ENCODE assay signal across 13 mouse cellular contexts in genomic region chr14:27379404-27379803, GRCm38 (mm10). TPM values are rescaled to one million over a fixed set of nuclear protein-coding genes. Genes with fewer than 3 reads are reported as not detected.
DNase-seq lines count a peak whose midpoint lies in the region; ATAC-seq and TF ChIP-seq lines count a peak whose summit lies in the region.
"Had no signal": no experiment of that assay in that cellular context is flagged by ENCODE, and none has a peak within 500 bp of the region (broad histone marks: within the 10 kb centered on the region; RNA-seq: fewer than 3 reads in every experiment).

No protein-coding gene starts in this region.

- TF ChIP-seq POLR2A in bone marrow, adult 2 months (IDR thresholded peaks at IDR 0.05; ENCODE audit: borderline replicate concordance, control insufficient read depth, low read depth, low read length), result peak; percentile 53; the same call in 1 of the 2 replicates

- H3K27ac ChIP-seq in bone marrow, adult 2 months (ENCODE audit: control insufficient read depth, insufficient read depth, low read depth, low read length, poor library complexity), result peak overlapping the region; percentile 96
- H3K27ac ChIP-seq in midbrain, embryonic 16.5 days (ENCODE audit: low read length), result no peak overlapping the region
- H3K27ac ChIP-seq: forebrain, embryonic 10.5 days; left cerebral cortex, adult 2 months had no signal

- no peak for ATAC-seq in midbrain, embryonic 16.5 days

- 2% methylated on average over 12 of the region's 12 CpGs for WGBS in bone marrow, adult 2 months
- 85% methylated on average over 12 of the region's 12 CpGs for WGBS in midbrain, embryonic 16.5 days

- H3K4me1 ChIP-seq in E14TG2a.4 (replicated peaks; ENCODE audit: low read depth, low read length), result peaks cover 37% of the 10 kb centered on the region
- H3K4me1 ChIP-seq in bone marrow, adult 2 months (ENCODE audit: control insufficient read depth, insufficient read depth, low read length), result peaks cover 2% of the 10 kb centered on the region; the same call in 1 of the 2 replicates
- H3K4me1 ChIP-seq in midbrain, embryonic 16.5 days (ENCODE audit: control insufficient read depth, insufficient read depth, low read length), result no peaks in the 10 kb centered on the region
- H3K4me1 ChIP-seq: forebrain, embryonic 10.5 days had no signal

- no peak for TF ChIP-seq CTCF in E14TG2a.4 (conservative IDR thresholded peaks at IDR 0.05; ENCODE audit: low read length)
- TF ChIP-seq CTCF in bone marrow, adult 2 months (IDR thresholded peaks at IDR 0.05; ENCODE audit: control insufficient read depth, insufficient read depth, low read length), result no peak

- no peak overlapping the region for H3K9ac ChIP-seq in midbrain, embryonic 16.5 days (ENCODE audit: low read depth, low read length)

- peak; percentile 42 for DNase-seq in kidney, postnatal 14 days
- peak; percentile 76 for DNase-seq in lung, postnatal 36 days
- DNase-seq in cerebellum, adult 9-11 months, result no peak
- DNase-seq in frontal cortex, postnatal 36 days (ENCODE audit: low spot score in 2 of 2), result no peak
- DNase-seq: cerebellum, postnatal 10 days; right cerebral cortex, postnatal 14 days; thymus, postnatal 36 days had no signal

- 0 out of 2 replicates have a peak overlapping the region, but pooled peaks have one; percentile 17 for H3K4me3 ChIP-seq in E14TG2a.4 (replicated peaks; ENCODE audit: low read length)
- peak overlapping the region; percentile 98 for H3K4me3 ChIP-seq in bone marrow, adult 2 months (replicated peaks; ENCODE audit: control insufficient read depth, low read depth, low read length)
- no peak overlapping the region for H3K4me3 ChIP-seq in midbrain, embryonic 16.5 days (ENCODE audit: low read depth, low read length)
- H3K4me3 ChIP-seq: forebrain, embryonic 10.5 days; left cerebral cortex, adult 2 months; myocyte had no signal

- peaks cover 7% of the 10 kb centered on the region; the same call in 1 of the 2 replicates for H3K36me3 ChIP-seq in E14TG2a.4 (ENCODE audit: insufficient read depth, low read length)
- H3K36me3 ChIP-seq in midbrain, embryonic 16.5 days (ENCODE audit: control insufficient read depth, insufficient read depth, low read length), result no peaks in the 10 kb centered on the region
- H3K36me3 ChIP-seq: forebrain, embryonic 10.5 days had no signal

- H3K27me3 ChIP-seq in E14TG2a.4 (ENCODE audit: insufficient read depth, low read length), result no peaks in the 10 kb centered on the region
- no peaks in the 10 kb centered on the region for H3K27me3 ChIP-seq in midbrain, embryonic 16.5 days (ENCODE audit: control insufficient read depth, insufficient read depth, low read depth, low read length)

- H3K9me3 ChIP-seq in E14TG2a.4 (ENCODE audit: low read length), result no peaks in the 10 kb centered on the region
- no peaks in the 10 kb centered on the region for H3K9me3 ChIP-seq in midbrain, embryonic 16.5 days (replicated peaks; ENCODE audit: control insufficient read depth, low read length, poor library complexity, severe bottlenecking)
- H3K9me3 ChIP-seq: forebrain, embryonic 10.5 days had no signal

- no peak overlapping the region for H3K4me2 ChIP-seq in midbrain, embryonic 16.5 days (ENCODE audit: low read length)

RNA-seq across cellular contexts. Expression of gene Fam208a, which starts 49.2 kb away (rescaled TPM):
- 8.3 and 10.1 TPM in 2 replicates for polyA plus RNA-seq in bone marrow, adult 2 months (2011; ENCODE audit: insufficient read depth, insufficient read length, low replicate concordance, missing spikeins)
- 15.0 and 18.1 TPM in 2 replicates for polyA plus RNA-seq in midbrain, embryonic 16.5 days (2015; fragmentation: Nextera tagmentation; extraction: Ambion mirVana)

Comparison
In these comparisons a context has a peak if more than half of its experiments do, and no peak if none do; other contexts are left out.
1. DNase-seq: peak in kidney, postnatal 14 days (single experiment) and lung, postnatal 36 days (single experiment); none in cerebellum, adult 9-11 months (single experiment) and frontal cortex, postnatal 36 days (0 of 2).